Mouse (Mus musculus) forebrain, embryonic 12.5 days (tissue): Measurements from ENCODE around the gene Pimreg. TPM values are rescaled to one million over a fixed set of nuclear protein-coding genes. Genes with fewer than 3 reads are reported as not detected.

Experiments used
- ATAC-seq: fragments of 200-750 bp; cut with Nextera tagmentation; 2 replicates; pipeline ENCODE4 v1.8.0; 2017; ENCODE audit warnings: moderate TSS enrichment; ENCODE audit not compliant: low FRiP score
- H3K27ac ChIP-seq: fragments of 300-500 bp; sonication (generic); 2 replicates; pipeline ENCODE4 v1.5.1; 2016; ENCODE audit warnings: mild to moderate bottlenecking
- H3K27me3 ChIP-seq: fragments of 300-500 bp; sonication (generic); 2 replicates; pipeline ENCODE4 v1.6.1; 2016; ENCODE audit warnings: mild to moderate bottlenecking
- H3K36me3 ChIP-seq: fragments of 300-500 bp; sonication (generic); replicated peaks from 2 replicates; pipeline ENCODE4 v1.6.1; 2016; ENCODE audit warnings: mild to moderate bottlenecking
- H3K4me1 ChIP-seq: fragments of 300-500 bp; sonication (generic); 2 replicates; pipeline ENCODE4 v1.6.1; 2016
- H3K4me2 ChIP-seq: fragments of 300-500 bp; sonication (generic); 2 replicates; pipeline ENCODE4 v1.6.1; 2016; ENCODE audit warnings: mild to moderate bottlenecking, moderate library complexity
- H3K4me3 ChIP-seq: fragments of 300-500 bp; sonication (generic); replicated peaks from 2 replicates; pipeline ENCODE4 v1.5.1; 2016; ENCODE audit warnings: mild to moderate bottlenecking
- H3K9ac ChIP-seq: fragments of 300-500 bp; sonication (generic); 2 replicates; pipeline ENCODE4 v1.6.1; 2016; ENCODE audit warnings: mild to moderate bottlenecking
- H3K9me3 ChIP-seq: fragments of 300-500 bp; sonication (generic); 2 replicates; pipeline ENCODE4 v1.6.1; 2016
- WGBS: fragments of 180-500 bp; shearing (Covaris S2); methylation state at CpG from one replicate; pipeline ENCODE4 v1.1.7; 2016; 5-methylcytosine and 5-hydroxymethylcytosine counted together
- polyA plus RNA-seq: library from polyadenylated mRNA; unstranded; fragments of >200 nt; fragmentation: Nextera tagmentation; extraction: Ambion mirVana; gene quantifications from 2 replicates; pipeline ENCODE4 v1.2.1, GENCODE M21; 2016

Pimreg gene
- polyA plus RNA-seq, 1 experiment from 2014 or later, result 191 TPM

DNA sequence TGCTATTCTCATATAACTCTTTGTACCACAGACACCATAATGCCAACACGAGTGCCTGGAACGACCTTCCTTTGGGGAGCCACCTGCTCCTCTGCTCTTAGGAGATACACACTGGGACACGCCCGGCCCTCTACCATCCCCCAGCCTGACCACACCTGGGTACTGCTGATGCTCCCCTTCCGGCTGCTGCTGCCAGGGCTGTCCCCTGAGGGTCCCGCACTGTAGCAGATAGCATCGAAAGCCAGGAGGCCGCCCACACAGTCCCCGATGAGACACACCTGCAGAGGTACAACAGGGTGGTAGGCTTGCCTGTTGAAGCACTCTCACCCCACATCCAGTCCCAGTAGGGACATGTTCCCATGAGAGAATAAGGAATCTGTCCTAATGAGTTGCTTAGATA, 28.9 kb downstream of the Pimreg start:
- H3K4me1 ChIP-seq, result 0 out of 2 replicates have a peak, but pooled peaks cover 11% of the 10 kb centered on the region
- H3K9me3 ChIP-seq, result no peaks in the 10 kb centered on the region
- H3K27me3 ChIP-seq, result peaks cover 3% of the 10 kb centered on the region; the same call in 1 of the 2 replicates
- H3K27ac ChIP-seq, result no peak overlapping the region
- no peak overlapping the region for H3K4me3 ChIP-seq
- no peak overlapping the region for H3K9ac ChIP-seq
- ATAC-seq, result no peak
- WGBS, result 89% methylated on average over 9 of the region's 9 CpGs
- no peak overlapping the region for H3K4me2 ChIP-seq
- no peaks in the 10 kb centered on the region for H3K36me3 ChIP-seq

DNA sequence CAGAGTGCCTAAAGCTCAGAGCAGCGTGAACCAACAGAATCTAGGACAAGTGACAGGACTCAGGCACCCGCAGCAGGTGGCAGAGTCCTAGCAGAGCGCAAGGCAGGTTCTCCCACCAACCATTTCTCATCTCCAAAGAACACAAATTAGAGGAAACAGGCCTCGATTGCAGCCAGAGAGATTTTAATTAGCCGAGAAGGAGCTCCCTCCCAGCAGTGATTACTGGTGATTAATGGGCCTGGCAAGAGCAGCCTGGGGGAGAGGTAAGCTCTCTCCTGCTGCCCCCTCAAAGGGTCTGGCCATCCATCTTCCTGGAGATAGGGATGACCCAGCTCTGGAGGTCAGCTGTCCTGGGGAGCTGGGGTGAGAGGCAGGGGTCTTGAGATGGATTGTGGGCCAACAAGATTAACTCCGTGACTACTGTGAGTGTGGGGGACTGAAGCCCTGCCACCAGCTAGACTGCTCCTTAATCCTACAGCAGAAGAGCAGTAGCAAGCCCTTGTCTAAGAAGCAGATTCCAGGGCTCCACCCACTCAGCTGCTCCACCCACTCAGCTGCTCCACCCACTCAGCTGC, 30.6 kb downstream of the Pimreg start:
- 0 out of 2 replicates have a peak, but pooled peaks cover 3% of the 10 kb centered on the region for H3K27me3 ChIP-seq
- no peak overlapping the region for H3K4me3 ChIP-seq
- 0 out of 2 replicates have a peak, but pooled peaks cover 11% of the 10 kb centered on the region for H3K4me1 ChIP-seq
- H3K9ac ChIP-seq, result no peak overlapping the region
- ATAC-seq, result no peak
- no peak overlapping the region for H3K27ac ChIP-seq
- 52% methylated on average over 6 of the region's 6 CpGs for WGBS
- H3K36me3 ChIP-seq, result no peaks in the 10 kb centered on the region
- no peaks in the 10 kb centered on the region for H3K9me3 ChIP-seq
- no peak overlapping the region for H3K4me2 ChIP-seq

DNA sequence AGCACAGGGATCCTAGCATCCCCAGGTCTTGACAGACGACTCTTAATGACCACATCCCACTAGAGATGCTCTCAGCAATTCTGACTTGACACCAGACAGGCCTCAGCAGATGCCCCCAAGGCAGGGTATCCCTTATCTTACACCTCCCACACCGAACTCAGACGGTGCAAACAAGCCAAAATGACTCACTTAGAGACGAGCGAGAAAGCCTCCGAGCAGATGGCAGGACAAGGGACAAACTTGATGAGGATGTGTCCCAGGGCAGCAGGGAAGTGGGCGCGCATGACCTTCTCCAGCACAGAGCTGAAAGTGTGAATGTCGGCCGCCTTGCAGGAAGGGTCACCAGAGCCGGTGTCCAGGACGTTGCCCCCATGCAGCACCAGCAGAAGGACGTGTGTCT, 32.4 kb downstream of the Pimreg start:
- Histone ChIP-seq H3K4me3 (no peak overlapping the region), H3K4me2 (no peak overlapping the region), H3K9ac (no peak overlapping the region), H3K36me3 (no peaks in the 10 kb centered on the region), H3K4me1 (peaks cover 11% of the 10 kb centered on the region; the same call in 1 of the 2 replicates), H3K9me3 (no peaks in the 10 kb centered on the region), H3K27ac (no peak overlapping the region), H3K27me3 (0 out of 2 replicates have a peak, but pooled peaks cover 3% of the 10 kb centered on the region)
- WGBS, result 90% methylated on average over 13 of the region's 13 CpGs
- ATAC-seq, result no peak

DNA sequence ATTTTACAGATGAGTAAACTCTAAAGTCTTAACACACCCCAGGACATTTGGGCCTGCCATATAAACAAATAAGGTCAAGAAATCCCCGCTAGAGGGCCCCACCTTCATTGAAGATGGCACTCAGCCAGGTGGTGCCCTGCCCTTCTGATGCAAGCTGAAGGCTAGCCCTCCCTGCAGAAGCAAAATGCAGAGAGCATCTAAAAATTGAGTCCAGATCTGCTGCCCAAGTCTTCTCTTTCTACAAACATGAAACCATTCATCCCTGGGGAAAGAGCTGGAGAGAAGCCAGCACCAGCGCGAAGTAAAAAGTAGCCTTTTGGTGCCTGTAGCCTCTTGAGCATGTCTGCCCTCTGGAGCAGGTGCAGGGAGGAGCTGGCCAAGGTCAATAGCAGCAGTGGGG, 36.2 kb downstream of the Pimreg start:
- H3K27ac ChIP-seq, result no peak overlapping the region
- no peaks in the 10 kb centered on the region for H3K36me3 ChIP-seq
- H3K9ac ChIP-seq, result no peak overlapping the region
- peaks cover 8% of the 10 kb centered on the region for H3K4me1 ChIP-seq
- no peak overlapping the region for H3K4me2 ChIP-seq
- no peak overlapping the region for H3K4me3 ChIP-seq
- ATAC-seq, result no peak
- 0 out of 2 replicates have a peak, but pooled peaks cover 3% of the 10 kb centered on the region for H3K27me3 ChIP-seq
- WGBS, result 50% methylated on average over 3 of the region's 3 CpGs
- H3K9me3 ChIP-seq, result no peaks in the 10 kb centered on the region

DNA sequence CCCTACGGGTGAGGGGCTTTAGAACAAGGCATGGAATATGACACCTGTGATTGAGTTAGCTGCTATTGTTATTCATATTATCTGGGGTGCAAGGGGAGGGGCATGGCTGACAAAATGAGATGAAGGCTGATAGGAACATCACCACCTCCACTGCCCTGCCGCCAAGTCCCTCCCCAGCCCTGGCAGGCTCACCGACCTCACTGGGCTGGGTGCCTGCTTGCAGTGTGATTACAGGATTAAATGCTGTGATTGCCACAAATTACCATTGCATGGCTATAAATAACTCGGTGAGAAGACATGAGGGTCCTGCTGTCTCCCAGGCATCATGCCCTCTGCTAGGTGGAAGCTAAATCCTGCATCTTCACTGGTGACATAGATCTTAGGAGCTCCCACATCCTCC, 36.8 kb downstream of the Pimreg start:
- Histone ChIP-seq H3K9ac (no peak overlapping the region), H3K4me3 (no peak overlapping the region), H3K36me3 (no peaks in the 10 kb centered on the region), H3K4me2 (no peak overlapping the region), H3K4me1 (peaks cover 8% of the 10 kb centered on the region), H3K27me3 (0 out of 2 replicates have a peak, but pooled peaks cover 3% of the 10 kb centered on the region), H3K9me3 (no peaks in the 10 kb centered on the region), H3K27ac (no peak overlapping the region)
- ATAC-seq, result no peak
- 43% methylated on average over 4 of the region's 4 CpGs for WGBS

DNA sequence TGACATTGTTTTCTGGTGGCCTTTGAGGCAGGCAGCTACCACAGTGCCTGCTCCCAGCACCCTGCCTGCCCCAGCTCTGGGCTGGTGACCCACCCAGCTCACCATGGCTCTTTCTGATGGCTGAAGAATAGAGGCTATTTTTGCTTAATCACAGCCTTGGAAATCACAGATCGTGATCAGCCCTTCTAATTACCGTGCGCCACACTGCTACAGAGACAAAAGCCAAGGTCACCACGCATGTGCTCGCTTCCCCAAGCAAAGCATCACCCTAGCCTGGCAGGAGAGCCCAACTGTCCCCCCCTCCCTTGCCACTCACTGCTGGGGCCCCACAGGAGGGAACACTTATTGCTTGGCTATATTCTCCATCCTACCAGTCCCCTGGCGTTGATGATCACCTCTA, 38.6 kb downstream of the Pimreg start:
- H3K9ac ChIP-seq, result no peak overlapping the region
- peaks cover 8% of the 10 kb centered on the region for H3K4me1 ChIP-seq
- 0 out of 2 replicates have a peak overlapping the region, but pooled peaks have one; percentile 46 for H3K27ac ChIP-seq
- no peaks in the 10 kb centered on the region for H3K27me3 ChIP-seq
- H3K36me3 ChIP-seq, result no peaks in the 10 kb centered on the region
- H3K9me3 ChIP-seq, result no peaks in the 10 kb centered on the region
- no peak overlapping the region for H3K4me3 ChIP-seq
- peak; percentile 46; the same call in 1 of the 2 replicates for ATAC-seq
- WGBS, result 51% methylated on average over 6 of the region's 6 CpGs
- H3K4me2 ChIP-seq, result no peak overlapping the region

DNA sequence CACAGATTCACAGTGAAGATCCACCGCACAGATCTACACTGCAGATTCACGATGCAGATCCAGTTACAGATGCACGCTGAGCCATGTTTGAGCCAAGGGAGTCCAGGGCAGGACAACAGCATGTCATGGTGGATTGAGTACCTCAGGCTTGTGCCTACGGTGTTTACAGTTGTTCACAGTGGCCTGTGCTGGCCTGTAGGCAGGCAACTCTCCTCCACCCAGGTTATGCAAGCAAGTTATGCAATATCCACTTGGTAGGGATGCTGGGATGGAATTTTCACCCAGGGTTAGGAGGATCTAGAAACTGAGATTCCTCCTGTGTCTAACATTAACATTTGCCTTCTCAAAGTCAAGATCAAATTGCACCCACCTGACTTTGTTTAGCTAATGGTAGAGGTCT, 40.8 kb downstream of the Pimreg start:
- WGBS, result 92% methylated on average over 4 of the region's 4 CpGs

DNA sequence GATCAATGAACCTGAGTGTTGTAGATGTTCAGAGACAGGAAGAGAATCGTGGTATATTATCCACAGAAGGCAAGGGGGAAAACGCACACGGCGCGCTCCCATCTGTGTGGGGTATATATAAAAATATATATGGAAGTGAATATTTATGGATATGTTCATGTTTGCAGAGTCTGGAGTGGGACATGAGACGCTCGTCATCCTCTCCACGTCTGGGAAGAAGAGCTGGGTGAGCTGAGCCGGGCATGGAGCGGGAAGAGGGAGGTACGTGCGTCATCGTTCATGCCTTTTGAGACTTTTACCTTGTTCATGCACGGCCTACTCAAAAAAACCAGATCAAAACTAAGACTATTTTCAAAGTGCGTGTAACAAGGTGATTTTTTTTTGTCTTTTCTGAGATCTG, 42.5 kb downstream of the Pimreg start:
- WGBS, result 94% methylated on average over 15 of the region's 15 CpGs
- H3K36me3 ChIP-seq, result no peaks in the 10 kb centered on the region
- H3K9ac ChIP-seq, result no peak overlapping the region
- no peak overlapping the region for H3K27ac ChIP-seq
- H3K4me2 ChIP-seq, result no peak overlapping the region
- ATAC-seq, result no peak
- no peaks in the 10 kb centered on the region for H3K9me3 ChIP-seq
- H3K27me3 ChIP-seq, result no peaks in the 10 kb centered on the region
- peaks cover 23% of the 10 kb centered on the region for H3K4me1 ChIP-seq
- H3K4me3 ChIP-seq, result no peak overlapping the region

More for the DNA sequence above, 40.8 kb downstream of the Pimreg start:
- H3K4me3 ChIP-seq, result no peak overlapping the region
- H3K4me2 ChIP-seq, result no peak overlapping the region
- no peak for ATAC-seq
- H3K36me3 ChIP-seq, result no peaks in the 10 kb centered on the region
- H3K27me3 ChIP-seq, result no peaks in the 10 kb centered on the region
- H3K27ac ChIP-seq, result no peak overlapping the region
- H3K4me1 ChIP-seq, result peaks cover 23% of the 10 kb centered on the region
- no peaks in the 10 kb centered on the region for H3K9me3 ChIP-seq
- H3K9ac ChIP-seq, result no peak overlapping the region

DNA sequence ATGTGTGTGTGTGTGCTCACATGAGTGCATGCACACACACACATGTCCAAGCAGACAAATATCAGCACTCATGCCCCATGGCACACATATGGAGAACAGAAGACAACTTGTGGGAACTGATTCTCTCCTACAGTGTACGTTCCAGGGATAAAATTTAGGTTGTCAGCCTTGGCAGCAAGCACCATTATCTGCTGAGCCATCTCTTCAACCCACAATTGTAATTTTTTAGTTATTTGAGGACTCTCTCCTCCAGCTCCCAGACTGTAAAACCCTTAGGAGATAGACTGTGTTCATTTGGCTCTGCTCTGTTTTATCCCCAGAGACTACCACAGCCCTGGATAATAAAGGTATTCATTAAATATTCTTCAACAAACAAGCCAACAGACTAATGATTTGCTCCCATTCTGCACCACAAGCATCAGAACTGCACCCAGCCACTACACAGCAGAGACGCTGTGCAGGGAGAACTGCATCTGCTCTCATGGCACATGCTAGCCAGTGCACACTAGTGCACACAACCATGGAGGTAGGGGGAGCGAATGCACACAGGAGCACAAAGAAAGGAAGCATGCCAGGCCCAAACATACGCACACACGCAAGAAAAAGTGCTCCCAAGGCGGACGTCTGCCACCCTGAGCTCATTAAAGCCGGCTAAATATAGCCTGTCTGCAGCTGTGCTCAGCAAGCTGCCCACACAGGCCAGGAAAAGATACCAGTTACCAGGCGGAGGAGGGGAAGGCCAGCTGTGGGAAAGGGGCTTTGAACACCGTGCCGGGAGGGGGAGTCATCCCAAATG, 44.6 kb downstream of the Pimreg start:
- no peaks in the 10 kb centered on the region for H3K36me3 ChIP-seq
- no peak overlapping the region for H3K9ac ChIP-seq
- no peak overlapping the region for H3K4me2 ChIP-seq
- 47% methylated on average over 11 of the region's 11 CpGs for WGBS
- ATAC-seq, result peak; percentile 75
- no peaks in the 10 kb centered on the region for H3K9me3 ChIP-seq
- H3K27ac ChIP-seq, result peak overlapping the region; percentile 75
- no peak overlapping the region for H3K4me3 ChIP-seq
- H3K27me3 ChIP-seq, result no peaks in the 10 kb centered on the region
- peaks cover 15% of the 10 kb centered on the region for H3K4me1 ChIP-seq

DNA sequence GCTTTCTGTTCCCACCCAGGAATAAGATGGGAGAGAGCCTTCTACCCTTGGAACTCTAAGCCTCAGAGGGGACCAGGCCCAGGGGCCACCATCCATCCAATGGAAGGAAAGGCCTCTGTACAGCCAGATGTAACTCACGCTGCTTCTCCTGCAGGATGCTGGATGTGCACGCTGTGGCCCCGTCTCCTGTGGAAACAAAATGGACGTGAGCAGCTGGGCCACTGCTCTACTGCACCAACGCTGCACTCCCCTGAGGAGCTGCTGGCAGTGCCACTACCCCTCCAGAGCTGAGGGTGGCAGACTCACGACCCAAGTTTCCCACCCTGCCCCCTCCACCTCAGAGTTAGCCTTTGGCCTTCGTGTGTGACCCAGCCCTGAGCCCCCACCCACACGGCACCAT, 50.6 kb downstream of the Pimreg start:
- Histone ChIP-seq H3K4me1 (peaks cover 10% of the 10 kb centered on the region; the same call in 1 of the 2 replicates), H3K4me2 (no peak overlapping the region), H3K9ac (no peak overlapping the region), H3K36me3 (no peaks in the 10 kb centered on the region), H3K4me3 (no peak overlapping the region), H3K9me3 (no peaks in the 10 kb centered on the region), H3K27ac (no peak overlapping the region), H3K27me3 (no peaks in the 10 kb centered on the region)
- no peak for ATAC-seq
- 73% methylated on average over 8 of the region's 8 CpGs for WGBS

DNA sequence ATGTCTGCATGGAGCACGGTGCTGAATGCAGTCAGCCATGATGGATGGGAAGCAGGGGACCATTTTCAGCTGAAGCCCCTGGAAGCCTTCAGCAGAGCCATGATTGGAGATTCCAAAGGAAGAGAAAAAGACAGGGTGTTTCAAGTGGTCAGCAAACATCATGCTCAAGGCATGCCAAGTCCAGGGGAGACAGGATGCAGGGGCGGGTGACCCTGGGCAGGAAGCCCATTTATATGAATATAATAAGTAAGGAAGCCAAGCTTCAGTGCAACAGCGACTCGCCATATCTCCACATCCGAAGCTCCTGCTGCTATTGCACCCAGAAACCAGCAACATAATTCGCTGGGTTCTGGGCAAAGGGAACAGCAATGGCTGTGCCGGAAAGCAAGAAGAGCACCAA, 52.6 kb downstream of the Pimreg start:
- Histone ChIP-seq H3K4me2 (no peak overlapping the region), H3K9me3 (no peaks in the 10 kb centered on the region), H3K27me3 (no peaks in the 10 kb centered on the region), H3K9ac (no peak overlapping the region), H3K27ac (no peak overlapping the region), H3K4me1 (peaks cover 10% of the 10 kb centered on the region; the same call in 1 of the 2 replicates), H3K4me3 (no peak overlapping the region), H3K36me3 (no peaks in the 10 kb centered on the region)
- WGBS, result 87% methylated on average over 7 of the region's 7 CpGs
- ATAC-seq, result no peak

DNA sequence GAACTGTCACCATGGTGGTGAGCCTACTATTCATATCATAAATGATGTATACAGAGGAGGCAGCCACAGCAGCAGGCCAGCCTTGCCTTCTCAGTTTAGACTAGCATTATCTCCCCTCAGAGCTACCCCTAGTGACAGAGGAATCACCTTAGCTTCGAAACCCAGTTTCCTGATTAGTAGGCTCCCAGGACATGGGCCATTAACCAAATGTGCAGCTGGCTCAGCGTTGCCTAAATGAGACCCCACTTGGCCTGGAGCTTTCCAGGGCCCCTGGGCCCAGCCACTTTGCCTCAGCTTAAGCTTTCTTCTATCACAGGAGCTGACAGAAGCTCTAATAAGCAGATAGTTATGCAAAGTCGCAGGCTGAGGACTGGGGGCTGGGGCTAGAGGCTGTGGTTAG, 54.2 kb downstream of the Pimreg start:
- no peak for ATAC-seq
- H3K4me2 ChIP-seq, result no peak overlapping the region
- H3K9ac ChIP-seq, result no peak overlapping the region
- H3K27ac ChIP-seq, result no peak overlapping the region
- 50% methylated on average over 3 of the region's 3 CpGs for WGBS
- H3K36me3 ChIP-seq, result no peaks in the 10 kb centered on the region
- H3K27me3 ChIP-seq, result no peaks in the 10 kb centered on the region
- no peak overlapping the region for H3K4me3 ChIP-seq
- no peaks in the 10 kb centered on the region for H3K9me3 ChIP-seq
- H3K4me1 ChIP-seq, result peaks cover 10% of the 10 kb centered on the region; the same call in 1 of the 2 replicates
